Mouse (Mus musculus) erythroblast, embryonic 14.5 days (primary cell): Measurements from ENCODE around the gene Mrgpre.

Experiments
- GATA1 ChIP-seq: IDR thresholded peaks from 2 replicates; pipeline ENCODE4 v1.6.1; 2012; ENCODE audit warnings: low read length, inconsistent platforms, mixed read lengths
- TAL1 ChIP-seq: IDR thresholded peaks from 3 replicates; pipeline ENCODE4 v1.6.1; 2012; ENCODE audit warnings: low read length, inconsistent platforms, mixed read lengths

- TF ChIP-seq TAL1 (no peak), GATA1 (no peak)
These were observed 8.2 kb upstream of the Mrgpre start for GRCm38 (mm10) chr7:143792336-143792985.
